Mouse (Mus musculus) induced T-regulatory cell, adult 2 months (primary cell): ENCODE data around the gene Fetub.
"Not testable (repeated sequence)": the region's sequence is repeated elsewhere in the genome, so short reads cannot be mapped to it uniquely, and the experiment has no call there.

ENCODE experiments used
- DNase-seq: peaks from one replicate; pipeline ENCODE4 v3.0.0-alpha.2; 2012; ENCODE audit warnings: low read depth

The Fetub gene

DNA sequence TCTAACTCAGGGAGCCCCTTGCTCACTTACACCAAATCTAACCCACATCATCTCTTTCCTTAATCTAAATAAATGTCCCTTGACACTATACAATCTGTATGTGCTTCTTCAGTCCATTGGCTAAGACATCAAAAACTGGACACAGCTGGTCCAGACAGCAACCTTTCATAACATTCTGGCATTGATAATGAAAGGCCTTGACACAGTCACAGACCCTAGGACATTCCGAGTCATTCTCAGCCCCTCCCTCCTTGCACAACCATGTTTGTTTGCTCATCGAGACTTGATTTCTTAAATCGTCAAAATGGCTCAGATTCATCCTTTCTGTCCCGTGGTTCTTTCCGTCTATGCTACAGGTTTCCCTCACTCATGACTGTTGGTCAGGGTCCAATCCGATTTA lies 8.8 kb upstream of the Fetub start:
- DNase-seq = no peak

DNA sequence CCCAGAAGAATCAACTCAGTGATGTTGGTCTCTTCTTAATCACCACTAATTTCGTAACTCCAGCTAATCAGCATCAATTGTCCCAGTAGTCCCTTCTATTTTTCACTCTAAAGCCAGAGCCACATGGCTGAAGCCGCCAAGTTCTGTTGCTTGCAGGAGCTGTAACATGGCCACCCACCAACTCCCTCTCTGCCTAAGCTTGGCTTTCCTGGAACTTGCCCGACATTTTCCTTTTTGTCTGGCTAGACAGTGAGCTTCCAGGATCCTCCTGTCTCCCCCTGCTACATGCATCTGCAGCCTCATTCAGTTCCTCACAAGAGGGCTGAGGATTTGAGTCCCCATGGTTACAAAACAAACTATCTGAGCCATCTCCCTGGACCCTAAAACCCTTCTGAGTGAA lies 6.1 kb upstream of the Fetub start:
- DNase-seq = no peak

DNA sequence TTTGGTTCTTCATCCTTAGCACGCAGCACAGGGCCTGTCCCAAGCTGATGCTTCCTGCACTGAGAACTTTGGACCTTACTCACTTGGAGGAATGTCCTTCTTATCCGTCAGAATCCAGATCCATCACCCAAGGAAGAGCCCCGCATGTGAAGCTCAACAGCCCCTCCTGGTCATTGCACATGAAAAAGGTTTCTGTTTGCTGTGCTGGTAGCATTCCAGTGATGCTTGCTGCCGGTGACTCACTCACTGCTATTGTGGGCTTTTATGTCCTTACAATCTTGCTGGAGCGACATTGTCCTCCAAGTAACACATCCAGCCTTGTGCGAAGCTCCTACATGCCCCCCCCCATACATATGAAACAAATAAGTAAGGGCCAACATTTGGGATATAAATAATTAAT lies 5.2 kb upstream of the Fetub start:
- no peak for DNase-seq

DNA sequence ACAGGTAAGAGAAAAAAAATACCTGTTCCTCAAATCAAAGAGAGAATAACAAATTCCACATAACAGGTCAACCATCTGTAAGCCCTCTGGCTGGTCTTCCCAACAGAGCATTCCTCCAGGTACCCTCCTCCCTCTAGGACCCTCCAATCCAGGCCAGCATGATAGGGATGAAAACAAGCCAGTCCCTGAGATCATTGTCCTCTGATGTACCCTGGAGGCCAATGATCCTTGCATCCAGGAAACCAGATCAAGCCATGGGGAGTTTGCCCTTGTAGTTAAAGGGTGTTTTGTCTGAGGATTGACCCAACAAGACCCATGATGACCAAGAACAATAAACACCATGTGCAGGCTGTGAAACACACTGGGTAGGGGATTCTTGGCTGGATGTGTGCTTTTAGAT lies 3.9 kb upstream of the Fetub start:
- no peak for DNase-seq

DNA sequence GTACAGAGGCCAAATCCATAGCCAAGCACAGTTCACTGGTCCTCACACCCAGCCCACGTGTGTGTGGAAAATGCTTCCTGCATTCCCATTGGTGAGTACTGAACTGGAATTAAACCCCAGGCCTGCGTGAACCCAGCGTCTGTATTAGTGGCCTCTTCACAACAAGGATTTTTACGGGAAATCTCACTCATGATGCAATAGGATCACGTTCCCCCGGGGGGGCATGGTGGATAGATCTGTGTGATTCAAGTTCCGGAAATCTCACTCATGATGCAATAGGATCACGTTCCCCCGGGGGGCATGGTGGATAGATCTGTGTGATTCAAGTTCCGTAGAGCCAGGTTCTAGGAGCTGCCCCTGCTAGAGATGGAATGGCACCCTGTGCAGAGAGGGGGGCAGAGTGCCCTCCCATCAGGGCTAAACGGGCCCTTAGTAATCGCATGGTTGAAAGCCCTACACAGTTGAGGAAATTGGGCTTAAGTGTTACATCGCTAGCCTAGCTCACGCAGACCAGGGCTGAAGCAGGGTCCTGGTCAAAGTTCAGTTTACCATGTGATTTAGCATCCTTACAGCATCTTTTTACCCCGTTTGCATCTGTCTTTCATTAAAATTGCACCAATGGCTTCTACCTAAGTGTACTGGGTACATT lies 654 bp downstream of the Fetub start:
- DNase-seq = no peak

DNA sequence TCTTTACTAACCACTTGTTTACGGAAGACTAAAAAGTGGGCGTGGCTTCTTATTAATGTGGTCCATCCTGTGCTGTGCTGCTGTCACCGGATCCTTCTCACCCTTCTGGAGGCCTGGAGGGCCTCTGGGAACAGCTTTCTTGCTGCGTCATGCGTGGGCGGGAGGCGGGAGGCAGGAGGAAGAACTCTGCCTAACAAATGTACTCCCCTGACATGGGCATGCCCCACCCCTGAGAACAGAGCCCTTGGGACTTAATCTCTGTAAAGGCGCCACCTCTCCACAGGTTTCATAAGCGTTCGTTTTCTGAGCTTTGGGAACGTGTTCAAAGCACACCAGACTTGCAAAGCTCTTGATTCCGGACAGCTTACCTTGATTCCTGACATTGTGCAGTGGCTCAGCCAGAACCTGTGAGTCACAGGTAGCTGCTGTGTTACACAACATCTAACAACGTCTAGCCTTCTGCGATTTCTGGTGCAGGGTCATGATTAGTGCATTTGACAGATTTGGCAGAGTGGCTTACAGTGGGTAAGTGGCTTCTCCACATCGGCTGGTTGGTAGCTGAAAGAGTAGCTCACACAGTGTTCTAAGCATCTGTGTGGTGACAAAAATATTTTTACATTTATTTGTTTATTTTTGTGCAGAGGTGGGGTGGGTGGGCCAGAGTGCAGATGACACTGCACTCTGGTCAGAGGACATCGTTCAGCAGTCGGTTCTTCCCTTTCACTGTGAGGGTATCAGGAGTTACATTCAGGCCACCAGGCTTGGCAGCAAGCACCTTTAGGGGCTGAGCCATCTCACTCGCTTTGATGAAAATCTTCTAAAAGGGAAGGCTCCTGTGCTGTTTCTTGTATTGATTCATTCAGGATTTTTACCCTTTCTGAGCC lies 2.1 kb downstream of the Fetub start:
- DNase-seq = peak; percentile 67

DNA sequence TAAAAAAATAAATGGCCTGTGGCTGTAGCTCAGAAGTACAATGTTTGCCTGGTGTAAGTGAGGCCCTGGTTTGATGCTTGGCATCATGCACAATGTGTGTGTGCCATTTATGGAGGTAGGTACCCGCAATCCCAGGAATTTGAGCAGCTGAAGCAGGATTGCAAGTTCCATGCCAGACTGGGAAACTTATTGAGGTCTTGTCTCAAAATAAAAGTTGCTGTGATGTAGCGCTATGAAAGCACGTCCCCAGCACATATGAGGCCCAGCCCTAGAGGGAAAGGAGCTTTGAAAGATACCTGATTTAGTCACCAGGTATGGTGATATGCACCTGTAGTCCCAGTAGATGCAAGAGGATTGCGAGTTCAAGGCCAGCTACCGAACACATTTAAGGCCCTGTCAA lies 3.6 kb downstream of the Fetub start:
- DNase-seq = no peak

DNA sequence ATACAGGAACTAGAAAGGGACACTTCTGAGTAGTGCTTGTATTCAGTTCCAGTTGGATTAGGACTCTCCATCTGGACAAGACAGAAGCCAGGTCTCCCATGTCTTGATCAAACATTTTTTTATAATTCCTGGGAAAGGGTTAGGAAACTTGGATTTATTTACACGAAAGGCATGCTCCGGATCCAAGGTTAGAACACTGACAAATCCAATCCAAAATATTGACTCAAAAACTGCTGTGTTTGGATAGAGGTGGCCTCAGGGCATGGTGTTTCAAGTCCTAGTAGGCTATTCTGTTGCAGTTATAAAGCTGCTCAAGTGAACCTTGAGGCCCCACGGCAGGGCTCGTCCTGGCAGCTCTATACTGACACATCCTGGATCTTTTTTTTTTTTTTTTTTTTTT lies 4.3 kb downstream of the Fetub start:
- DNase-seq = no peak

DNA sequence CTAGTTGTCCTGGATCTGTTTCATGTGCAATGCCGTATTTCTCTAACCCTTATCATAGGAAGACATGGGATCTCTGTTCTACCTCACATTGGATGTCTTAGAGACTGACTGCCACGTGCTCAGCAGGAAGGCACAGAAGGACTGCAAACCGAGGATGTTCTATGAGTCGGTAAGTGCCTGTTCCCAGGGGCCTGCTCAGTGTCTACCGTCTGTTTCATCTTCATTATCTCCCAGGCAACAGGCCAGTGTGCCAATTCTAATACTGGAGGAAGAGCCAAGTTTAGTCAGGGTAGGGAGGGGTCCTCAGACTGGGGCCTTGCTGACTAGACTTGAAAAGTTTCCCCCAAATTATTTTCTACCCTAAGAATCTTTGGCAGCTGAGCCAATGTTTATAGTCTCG lies 11.4 kb downstream of the Fetub start:
- no peak for DNase-seq

DNA sequence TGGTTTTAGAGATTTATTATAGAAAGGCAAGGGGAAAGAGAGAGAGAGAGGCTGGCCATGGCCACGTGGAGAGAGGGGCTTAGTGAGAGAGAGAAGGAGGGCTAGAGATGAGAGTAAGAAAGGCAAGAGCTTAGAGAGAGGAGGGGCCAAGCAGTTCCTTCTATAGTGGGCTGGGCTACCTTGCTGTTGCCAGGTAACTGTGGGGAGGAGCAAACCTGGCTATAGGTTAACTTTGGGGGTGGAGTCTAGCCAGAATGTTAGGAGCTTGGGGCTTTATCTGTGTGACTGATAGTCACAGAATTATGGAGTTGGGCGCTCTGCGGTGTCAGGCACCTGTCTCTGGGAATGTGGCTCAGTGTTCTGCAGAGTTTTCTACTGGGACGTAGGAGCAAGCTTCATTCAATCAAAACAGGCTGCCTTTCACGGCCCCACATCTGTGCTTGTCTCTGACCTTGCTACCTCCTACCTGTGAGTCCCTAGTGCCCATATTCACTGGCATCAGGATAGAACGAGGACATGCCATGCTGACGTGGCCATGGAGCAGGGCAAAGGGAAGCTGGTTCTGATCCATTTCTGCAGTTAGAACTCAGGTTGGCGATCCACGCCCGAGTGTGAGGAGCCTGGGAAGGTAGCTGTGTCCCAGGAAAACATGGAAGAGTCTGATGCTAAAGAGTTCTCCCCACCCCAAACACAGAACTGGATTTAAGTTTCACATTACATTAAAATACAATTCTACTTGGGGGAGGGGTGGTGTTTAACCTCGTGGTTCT lies 13.5 kb downstream of the Fetub start:
- DNase-seq = no peak

DNA sequence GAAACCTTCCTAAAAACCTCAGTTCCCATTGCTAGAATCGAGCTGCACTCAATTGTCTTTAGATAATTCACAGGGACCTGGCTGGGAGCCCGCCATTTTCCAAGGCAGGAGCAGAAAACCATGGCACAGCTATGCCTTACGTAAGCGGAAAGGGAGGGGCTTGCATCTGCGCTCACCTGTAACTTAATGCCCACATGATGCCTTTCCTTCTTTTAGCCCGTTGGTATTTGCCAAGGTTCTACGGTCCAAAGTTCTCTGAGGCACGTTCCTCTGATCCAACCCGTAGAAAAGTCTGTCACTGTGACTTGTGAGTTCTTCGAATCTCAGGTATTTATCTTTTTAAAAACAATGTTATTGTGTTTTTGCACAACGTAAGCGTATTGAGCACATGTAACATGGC lies 19.5 kb downstream of the Fetub start:
- DNase-seq = no peak

DNA sequence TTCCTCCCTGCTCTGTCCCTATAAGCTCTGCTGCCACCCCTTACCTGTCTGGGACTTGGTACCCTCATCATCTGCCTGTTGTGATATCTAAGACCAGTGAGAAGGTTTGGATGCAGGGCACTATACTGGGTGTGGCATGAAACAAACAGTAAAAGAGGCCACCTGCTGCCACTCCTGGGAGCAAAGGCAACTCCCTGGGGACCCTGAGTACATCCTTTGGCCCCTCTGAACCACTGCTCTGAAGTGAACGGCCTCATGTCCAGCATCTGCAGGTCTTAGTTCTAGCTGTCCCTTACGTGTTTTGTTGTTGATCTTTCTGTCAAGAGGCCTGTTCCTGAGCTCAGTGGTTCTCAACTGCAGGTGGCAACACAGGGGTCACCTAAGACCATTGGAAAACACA lies 20.4 kb downstream of the Fetub start:
- DNase-seq = no peak

DNA sequence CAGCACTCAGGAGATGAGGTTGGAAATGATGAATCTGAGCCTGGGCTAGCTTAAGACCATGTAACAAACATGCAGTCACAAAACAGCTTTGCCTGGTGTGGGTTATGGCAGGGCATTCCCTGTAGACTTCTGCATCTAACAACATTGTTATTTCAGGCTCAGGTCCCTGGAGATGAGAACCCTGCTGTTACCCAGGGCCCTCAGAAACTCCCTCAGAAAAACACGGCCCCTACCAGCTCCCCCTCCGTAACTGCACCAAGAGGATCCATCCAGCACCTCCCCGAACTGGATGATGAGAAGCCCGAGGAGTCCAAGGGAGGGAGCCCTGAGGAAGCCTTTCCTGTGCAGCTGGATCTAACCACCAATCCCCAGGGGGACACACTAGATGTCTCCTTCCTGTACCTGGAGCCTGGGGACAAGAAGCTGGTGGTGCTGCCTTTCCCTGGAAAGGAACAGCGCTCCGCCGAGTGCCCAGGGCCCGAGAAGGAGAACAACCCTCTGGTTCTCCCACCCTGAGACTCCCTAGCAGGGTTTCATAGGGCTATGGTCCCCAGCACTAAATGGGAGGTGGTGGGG lies 21.1 kb downstream of the Fetub start:
- no peak for DNase-seq

DNA sequence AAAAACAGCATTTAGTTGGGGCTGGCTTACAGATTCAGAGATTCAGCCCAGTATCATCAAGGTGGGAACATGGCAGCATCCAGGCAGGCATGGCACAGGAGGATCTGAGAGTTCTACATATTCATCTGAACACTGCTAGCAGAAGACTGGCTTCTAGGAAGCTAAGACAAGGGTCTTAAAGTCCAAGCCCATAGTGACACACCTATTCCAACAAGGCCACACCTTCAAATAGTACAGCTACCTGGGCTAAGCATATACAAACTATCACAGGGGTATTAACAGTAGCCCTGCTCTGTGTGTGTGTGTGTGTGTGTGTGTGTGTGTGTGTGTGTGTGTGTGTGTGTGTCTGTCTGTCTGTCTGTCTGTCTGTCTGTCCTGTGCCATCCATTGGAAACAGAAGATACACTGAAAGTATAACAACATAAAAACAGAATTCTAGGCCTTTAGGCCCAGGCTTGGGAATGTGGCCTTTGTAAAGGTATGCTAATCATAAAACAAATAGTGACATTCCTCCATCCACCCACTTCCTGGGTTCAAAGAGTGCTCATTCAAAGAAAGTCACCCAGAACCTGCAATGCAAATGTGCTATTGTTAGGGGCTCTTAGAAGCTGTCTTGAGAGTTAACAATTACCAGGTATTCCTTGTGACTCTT lies 23.8 kb downstream of the Fetub start:
- DNase-seq = not testable (repeated sequence)

DNA sequence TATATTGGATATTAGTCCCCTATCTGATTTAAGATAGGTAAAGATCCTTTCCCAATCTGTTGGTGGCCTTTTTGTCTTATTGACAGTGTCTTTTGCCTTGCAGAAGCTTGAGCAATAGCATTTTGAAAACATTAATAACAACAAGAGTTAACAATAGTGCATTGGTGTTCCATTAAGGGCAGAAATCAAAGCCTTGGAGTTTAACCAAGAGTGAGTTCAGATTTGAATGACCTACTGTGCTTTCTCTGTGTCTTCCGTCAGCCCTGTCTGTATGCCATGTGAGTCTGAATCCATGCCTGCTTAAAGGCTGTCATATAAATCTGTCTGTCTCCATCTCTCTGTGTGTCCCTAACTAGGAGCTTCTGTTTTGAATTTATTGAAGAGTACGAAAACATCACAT lies 29.2 kb downstream of the Fetub start:
- DNase-seq = no peak

DNA sequence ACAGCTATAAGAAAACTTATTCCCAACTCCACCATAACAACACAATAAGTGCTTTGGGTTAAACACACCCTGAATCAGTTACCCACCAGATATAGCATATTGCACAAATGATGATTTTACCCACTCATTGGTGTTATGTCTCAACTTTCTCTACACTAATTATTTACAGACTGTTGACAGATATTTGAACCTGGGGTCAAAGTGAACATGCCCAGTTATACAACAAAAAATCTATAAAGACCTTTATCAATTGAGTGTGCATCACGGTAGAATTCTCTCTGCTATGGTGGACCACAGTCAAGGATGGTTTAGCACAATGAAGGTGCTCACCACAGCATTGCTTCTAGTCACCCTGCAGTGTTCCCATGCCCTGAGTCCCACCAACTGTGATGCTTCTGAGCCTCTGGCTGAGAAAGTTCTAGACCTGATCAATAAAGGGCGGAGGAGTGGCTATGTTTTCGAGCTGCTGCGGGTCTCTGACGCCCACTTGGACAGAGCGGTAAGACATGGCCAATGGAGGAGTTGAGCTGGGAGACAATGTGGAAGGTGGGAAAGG lies 32.8 kb downstream of the Fetub start, which contains the start of gene Hrg:
Gene Hrg (plus strand): TSS at position 233 of the 556 bp plus-strand sequence.
- DNase-seq = no peak

DNA sequence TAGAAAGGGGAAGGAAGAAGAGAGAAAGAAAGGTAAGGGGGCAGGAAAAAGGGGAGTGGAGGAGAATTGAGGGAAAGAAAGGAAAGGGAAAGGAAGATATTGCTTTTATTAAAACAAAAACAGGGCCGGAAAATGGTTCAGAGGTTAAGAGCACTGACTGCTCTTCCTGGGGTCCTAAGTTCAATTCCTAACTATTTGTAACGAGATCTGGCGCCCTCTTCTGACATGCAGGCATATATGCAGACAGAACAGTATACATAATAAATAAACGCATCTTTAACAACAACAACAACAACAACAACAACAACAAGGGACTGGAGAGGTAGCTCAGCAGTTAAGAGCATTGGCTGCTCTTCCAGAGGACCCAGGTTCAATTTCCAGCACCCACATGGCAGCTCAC lies 34.9 kb downstream of the Fetub start:
- peak; percentile 11 for DNase-seq

DNA sequence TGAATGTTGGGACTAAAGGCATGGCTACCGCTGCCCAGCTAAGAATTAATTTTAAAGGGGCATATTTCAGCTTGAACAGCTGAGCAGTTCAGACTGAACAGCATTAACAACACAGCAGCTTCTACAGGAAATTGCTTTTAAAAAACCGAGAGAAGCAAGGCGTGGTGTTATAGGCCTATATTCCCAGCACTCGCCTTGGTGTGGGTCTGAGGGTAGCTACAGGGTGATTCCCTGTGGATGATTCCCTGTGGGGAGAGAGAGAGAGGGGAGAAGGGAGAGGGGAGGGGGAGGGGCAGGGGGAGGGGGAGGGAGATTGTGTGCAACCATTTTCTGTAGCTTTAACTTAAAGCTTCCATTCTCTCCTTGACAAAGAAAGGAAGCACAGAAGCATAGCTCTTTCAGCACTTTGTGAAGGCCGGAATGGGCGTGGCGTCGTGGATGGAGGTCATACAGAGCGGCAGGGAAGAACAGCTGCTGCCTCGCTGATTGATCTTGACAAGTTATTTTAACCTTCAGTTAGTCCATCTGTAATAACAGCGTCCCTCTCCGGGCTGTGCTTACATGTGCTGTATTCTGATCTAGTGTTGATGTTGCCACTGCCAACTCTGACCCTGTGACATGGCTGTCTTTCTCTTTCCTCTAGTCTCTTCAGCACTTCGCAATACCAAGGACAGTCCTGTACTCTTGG lies 37.4 kb downstream of the Fetub start:
- no peak for DNase-seq

DNA sequence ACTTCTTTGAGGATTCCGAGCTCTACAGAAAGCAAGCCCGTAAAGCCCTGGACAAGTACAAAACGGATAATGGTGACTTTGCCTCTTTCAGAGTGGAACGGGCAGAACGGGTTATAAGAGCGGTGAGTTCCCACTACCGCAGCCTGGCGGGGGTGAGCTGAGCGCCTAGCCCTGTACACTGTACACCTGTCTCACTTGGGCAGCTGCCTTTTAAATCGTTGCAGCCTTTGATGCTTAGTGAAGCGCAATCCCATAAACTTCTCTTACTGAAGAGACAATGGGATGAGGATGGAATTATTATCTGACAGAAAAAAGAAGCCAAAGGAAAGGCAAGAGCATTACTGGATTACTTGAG lies 37.9 kb downstream of the Fetub start:
- no peak for DNase-seq

DNA sequence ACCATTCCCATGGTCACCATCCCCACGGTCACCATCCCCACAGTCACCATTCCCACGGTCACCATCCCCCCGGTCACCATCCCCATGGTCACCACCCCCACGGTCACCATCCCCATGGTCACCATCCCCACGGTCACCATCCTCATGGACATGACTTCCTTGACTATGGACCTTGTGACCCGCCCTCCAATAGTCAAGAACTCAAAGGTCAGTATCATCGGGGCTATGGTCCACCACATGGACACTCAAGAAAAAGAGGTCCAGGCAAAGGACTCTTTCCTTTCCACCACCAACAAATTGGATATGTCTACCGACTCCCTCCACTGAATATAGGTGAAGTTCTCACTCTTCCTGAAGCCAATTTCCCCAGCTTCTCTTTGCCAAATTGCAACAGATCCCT lies 42.9 kb downstream of the Fetub start:
- DNase-seq = no peak

DNA sequence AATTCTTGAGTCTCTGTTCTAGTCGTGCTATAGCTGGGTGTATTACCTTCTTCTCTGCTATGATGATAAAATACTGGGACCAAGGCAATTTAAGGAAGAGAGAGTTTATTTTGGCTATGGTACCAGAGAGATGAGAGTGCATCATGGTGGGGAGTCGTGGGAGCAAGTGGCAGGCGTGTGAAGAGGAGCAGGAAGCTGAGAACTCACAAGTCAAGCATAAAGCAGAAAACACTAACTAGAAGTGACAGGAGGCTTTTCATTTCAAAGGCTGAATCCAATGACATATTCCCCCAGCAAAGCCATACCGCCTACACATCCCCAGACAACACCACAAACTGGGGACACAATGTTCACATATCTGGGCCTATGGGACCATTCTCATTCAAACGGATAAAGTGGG lies 44.1 kb downstream of the Fetub start:
- DNase-seq = no peak
